Mouse (Mus musculus): ENCODE data around the gene Olfr1051. TPM values are rescaled to one million over a fixed set of nuclear protein-coding genes. Genes with fewer than 3 reads are reported as not detected.
"Not testable (repeated sequence)": the region's sequence is repeated elsewhere in the genome, so short reads cannot be mapped to it uniquely, and the experiment has no call there.

The Olfr1051 gene
- polyA plus RNA-seq (2012; rRNA removed) = not detected in 2 replicates

GRCm38 (mm10) chr2:86278988-86279387 lies at the start of gene Olfr1051:
Gene Olfr1051, minus strand, starts transcription at chr2:86279088.
- DNase-seq; H3K4me1 ChIP-seq (ENCODE audit: control insufficient read depth, insufficient read depth, low read length); H3K4me3 ChIP-seq (replicated peaks; ENCODE audit: extremely low read depth, low read depth, low read length): not testable (repeated sequence)

- 49% methylated on average over 3 of the region's 3 CpGs for WGBS
- no peak within 1 kb of the TSS for H3K4me3 ChIP-seq (replicated peaks; ENCODE audit: extremely low read depth, low read depth, low read length)
- TF ChIP-seq CTCF (IDR thresholded peaks at IDR 0.05; ENCODE audit: insufficient read depth, low read length) (no peak), POLR2A (IDR thresholded peaks at IDR 0.05; ENCODE audit: borderline replicate concordance, extremely low read depth, low read depth, low read length) (no peak)
- H3K4me1 ChIP-seq (ENCODE audit: control insufficient read depth, insufficient read depth, low read length) = no peaks in the 10 kb centered on the region
- no peak for DNase-seq
Measured at GRCm38 (mm10) chr2:86315184-86315583, 36.3 kb upstream of the Olfr1051 start, which contains the start of gene Olfr1053. Gene Olfr1053, minus strand, starts transcription at chr2:86315284.

GRCm38 (mm10) chr2:86292155-86292554 lies 13.3 kb upstream of the Olfr1051 start, which contains the start of gene Olfr1052:
Gene Olfr1052, plus strand, starts transcription at chr2:86292455.
- Histone ChIP-seq H3K4me3 (replicated peaks; ENCODE audit: extremely low read depth, low read depth, low read length) (no peak within 1 kb of the TSS), H3K4me1 (ENCODE audit: control insufficient read depth, insufficient read depth, low read length) (no peaks in the 10 kb centered on the region)
- TF ChIP-seq CTCF (IDR thresholded peaks at IDR 0.05; ENCODE audit: insufficient read depth, low read length) (no peak), POLR2A (IDR thresholded peaks at IDR 0.05; ENCODE audit: borderline replicate concordance, extremely low read depth, low read depth, low read length) (no peak)
- DNase-seq = no peak

GRCm38 (mm10) chr2:86258228-86258627 lies 20.7 kb downstream of the Olfr1051 start, which contains the start of gene Olfr1049:
Gene Olfr1049, minus strand, starts transcription at chr2:86258328.
- not testable (repeated sequence) for H3K4me3 ChIP-seq (replicated peaks; ENCODE audit: extremely low read depth, low read depth, low read length); DNase-seq; H3K4me1 ChIP-seq (ENCODE audit: control insufficient read depth, insufficient read depth, low read length)

- Histone ChIP-seq H3K4me1 (ENCODE audit: control insufficient read depth, insufficient read depth, low read length) (no peaks in the 10 kb centered on the region), H3K4me3 (replicated peaks; ENCODE audit: extremely low read depth, low read depth, low read length) (no peak within 1 kb of the TSS)
- no peak for DNase-seq
- TF ChIP-seq POLR2A (IDR thresholded peaks at IDR 0.05; ENCODE audit: borderline replicate concordance, extremely low read depth, low read depth, low read length) (no peak), CTCF (IDR thresholded peaks at IDR 0.05; ENCODE audit: insufficient read depth, low read length) (no peak)
Measured at GRCm38 (mm10) chr2:86240189-86240588, 38.7 kb downstream of the Olfr1051 start, which contains the start of gene Olfr1048. Gene Olfr1048, minus strand, starts transcription at chr2:86240289.

GRCm38 (mm10) chr2:86231301-86231700 lies 47.6 kb downstream of the Olfr1051 start, which contains the start of gene Olfr1047:
Gene Olfr1047, minus strand, starts transcription at chr2:86231401.
- Histone ChIP-seq H3K4me3 (replicated peaks; ENCODE audit: extremely low read depth, low read depth, low read length) (no peak within 1 kb of the TSS), H3K4me1 (ENCODE audit: control insufficient read depth, insufficient read depth, low read length) (no peaks in the 10 kb centered on the region)
- TF ChIP-seq POLR2A (IDR thresholded peaks at IDR 0.05; ENCODE audit: borderline replicate concordance, extremely low read depth, low read depth, low read length) (no peak), CTCF (IDR thresholded peaks at IDR 0.05; ENCODE audit: insufficient read depth, low read length) (no peak)
- DNase-seq = no peak
- WGBS = 91% methylated on average over 1 of the region's 1 CpGs

Other genes with a start within 250 kb of the Olfr1051 start
- 0.07 and 0.09 TPM in 2 replicates for gene Olfr1034, start 233.2 kb downstream of the Olfr1051 start, polyA plus RNA-seq (2012; rRNA removed)
- not detected in 2 replicates for gene Olfr1036, start 205.1 kb downstream of the Olfr1051 start, polyA plus RNA-seq (2012; rRNA removed)
- not detected in 2 replicates for gene Olfr1037, start 191.7 kb downstream of the Olfr1051 start, polyA plus RNA-seq (2012; rRNA removed)
- not detected in 2 replicates for gene Olfr1039, start 143.2 kb downstream of the Olfr1051 start, polyA plus RNA-seq (2012; rRNA removed)
- not detected in 2 replicates for gene Olfr1040, start 132.4 kb downstream of the Olfr1051 start, polyA plus RNA-seq (2012; rRNA removed)
- gene Olfr1042, start 117.2 kb downstream of the Olfr1051 start, polyA plus RNA-seq (2012; rRNA removed) = not detected in 2 replicates
- not detected in 2 replicates for gene Olfr1043, start 111.6 kb downstream of the Olfr1051 start, polyA plus RNA-seq (2012; rRNA removed)
- gene Olfr1044, start 101.3 kb downstream of the Olfr1051 start, polyA plus RNA-seq (2012; rRNA removed) = not detected in 2 replicates
- gene Olfr52, start 93.4 kb downstream of the Olfr1051 start, polyA plus RNA-seq (2012; rRNA removed) = not detected in 2 replicates
- gene Olfr1045, start 76.1 kb downstream of the Olfr1051 start, polyA plus RNA-seq (2012; rRNA removed) = not detected in 2 replicates
- not detected in 2 replicates for gene Olfr1046, start 59.8 kb downstream of the Olfr1051 start, polyA plus RNA-seq (2012; rRNA removed)
- not detected in 2 replicates for gene Olfr1047, start 47.7 kb downstream of the Olfr1051 start, polyA plus RNA-seq (2012; rRNA removed)
- not detected in 2 replicates for gene Olfr1048, start 38.8 kb downstream of the Olfr1051 start, polyA plus RNA-seq (2012; rRNA removed)
- not detected in 2 replicates for gene Olfr1049, start 20.8 kb downstream of the Olfr1051 start, polyA plus RNA-seq (2012; rRNA removed)
- not detected in 2 replicates for gene Olfr1052, start 13.4 kb upstream of the Olfr1051 start, polyA plus RNA-seq (2012; rRNA removed)
- not detected in 2 replicates for gene Olfr1053, start 36.2 kb upstream of the Olfr1051 start, polyA plus RNA-seq (2012; rRNA removed)
- not detected in 2 replicates for gene Olfr1054, start 56.3 kb upstream of the Olfr1051 start, polyA plus RNA-seq (2012; rRNA removed)
- not detected in 2 replicates for gene Olfr1055, start 71.2 kb upstream of the Olfr1051 start, polyA plus RNA-seq (2012; rRNA removed)
- gene Olfr1056, start 83.4 kb upstream of the Olfr1051 start, polyA plus RNA-seq (2012; rRNA removed) = not detected in 2 replicates
- gene Olfr1057, start 99.3 kb upstream of the Olfr1051 start, polyA plus RNA-seq (2012; rRNA removed) = not detected in 2 replicates
- gene Olfr1058, start 109.5 kb upstream of the Olfr1051 start, polyA plus RNA-seq (2012; rRNA removed) = not detected in 2 replicates
- gene Olfr1061, start 135.0 kb upstream of the Olfr1051 start, polyA plus RNA-seq (2012; rRNA removed) = not detected in 2 replicates
- gene Olfr1062, start 147.7 kb upstream of the Olfr1051 start, polyA plus RNA-seq (2012; rRNA removed) = not detected in 2 replicates
- gene Olfr1065, start 171.5 kb upstream of the Olfr1051 start, polyA plus RNA-seq (2012; rRNA removed) = not detected in 2 replicates
- not detected in 2 replicates for gene Olfr1066, start 177.2 kb upstream of the Olfr1051 start, polyA plus RNA-seq (2012; rRNA removed)
- not detected in 2 replicates for gene Olfr228, start 208.3 kb upstream of the Olfr1051 start, polyA plus RNA-seq (2012; rRNA removed)
- not detected in 2 replicates for gene Olfr1076, start 229.4 kb upstream of the Olfr1051 start, polyA plus RNA-seq (2012; rRNA removed)

All from lung, adult 2 months (tissue).